Mouse (Mus musculus) brain, embryonic 14.5 days (tissue): Measurements from ENCODE around the gene Myof.

ENCODE experiments used
- CTCF ChIP-seq: fragments of 200-500 bp; IDR thresholded peaks from 2 replicates; pipeline ENCODE4 v1.5.1; 2012; ENCODE audit warnings: inconsistent platforms, mild to moderate bottlenecking, moderate library complexity, borderline replicate concordance; ENCODE audit not compliant: insufficient read depth, insufficient read length; ENCODE audit errors: extremely low read depth
- POLR2A ChIP-seq: fragments of 200-500 bp; IDR thresholded peaks from 2 replicates; pipeline ENCODE4 v1.6.1; 2012; ENCODE audit warnings: mild to moderate bottlenecking, inconsistent platforms, borderline replicate concordance; ENCODE audit not compliant: poor library complexity, insufficient read depth, insufficient read length, severe bottlenecking; ENCODE audit errors: extremely low read depth

DNA sequence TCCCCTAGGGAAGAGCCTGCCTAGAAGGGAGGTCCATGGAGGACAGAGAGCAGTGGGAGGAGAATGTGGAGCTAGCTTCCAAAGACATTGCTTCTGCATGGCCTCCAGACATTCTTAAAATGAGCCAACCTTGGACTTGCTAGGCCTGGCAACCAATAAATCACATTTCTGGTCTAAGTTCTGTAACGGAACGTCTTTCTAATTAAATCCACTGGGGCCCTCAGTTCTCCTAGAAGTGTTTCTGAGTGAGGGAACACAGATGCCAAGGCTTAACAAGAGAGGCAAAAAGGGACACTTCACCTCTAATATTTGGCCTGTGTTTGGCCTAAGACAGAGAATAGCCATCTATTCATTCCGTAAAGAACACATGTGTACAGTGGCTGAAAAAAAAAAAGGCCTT, 136.5 kb downstream of the Myof start:
- TF ChIP-seq CTCF (no peak), POLR2A (no peak)
